Mouse (Mus musculus) heart, adult 2 months (tissue): ENCODE measurements at regions not wholly inside any gene's neighbourhood (a gene's known extent, or its start where the extent isn't known, plus 50 kb on each side); places are given as distances from the start of the nearest gene placed in this dataset.

Experiments
- DNase-seq, 2 experiments: peaks; one replicate each; pipeline ENCODE4 v3.0.0; 2021
- H3K27ac ChIP-seq: fragments of 200-600 bp; 2 replicates; pipeline ENCODE4 v1.8.1; 2022
- H3K27me3 ChIP-seq: fragments of 200-500 bp; 2 replicates; pipeline ENCODE4 v1.6.1; 2012; ENCODE audit warnings: mild to moderate bottlenecking, low read length, inconsistent platforms, mixed read lengths; ENCODE audit not compliant: control insufficient read depth, insufficient read depth
- H3K36me3 ChIP-seq: fragments of 200-500 bp; 2 replicates; pipeline ENCODE4 v1.6.1; 2012; ENCODE audit warnings: low read length, inconsistent platforms; ENCODE audit not compliant: control insufficient read depth, insufficient read depth
- H3K4me1 ChIP-seq: fragments of 200-500 bp; 2 replicates; pipeline ENCODE4 v1.6.1; 2011; ENCODE audit warnings: low read length; ENCODE audit not compliant: control insufficient read depth, insufficient read depth
- H3K4me3 ChIP-seq: fragments of 200-600 bp; 2 replicates; pipeline ENCODE4 v1.8.1; 2022
- H3K79me2 ChIP-seq: fragments of 200-500 bp; replicated peaks from 2 replicates; pipeline ENCODE4 v1.6.1; 2012; ENCODE audit warnings: mild to moderate bottlenecking, inconsistent platforms, low read length, moderate library complexity, mixed read lengths; ENCODE audit not compliant: control insufficient read depth, insufficient read depth
- H3K9ac ChIP-seq: fragments of 200-500 bp; 2 replicates; pipeline ENCODE4 v1.6.1; 2012; ENCODE audit warnings: low read depth, mild to moderate bottlenecking, control low read depth, inconsistent platforms, low read length, mixed read lengths
- CTCF ChIP-seq: fragments of 200-600 bp; IDR thresholded peaks from 2 replicates; pipeline ENCODE4 v1.8.1; 2022; ENCODE audit warnings: antibody characterized with exemption, mild to moderate bottlenecking, moderate library complexity
- EP300 ChIP-seq: fragments of 200-500 bp; IDR thresholded peaks from 2 replicates; pipeline ENCODE4 v1.6.1; 2011; ENCODE audit warnings: low read depth, low read length, control low read depth; ENCODE audit not compliant: insufficient read depth
- POLR2A ChIP-seq: fragments of 200-500 bp; IDR thresholded peaks from 2 replicates; pipeline ENCODE4 v1.6.1; 2011; ENCODE audit warnings: mild to moderate bottlenecking, low read depth, low read length, control low read depth; ENCODE audit not compliant: insufficient read depth
- WGBS: fragments of 180-500 bp; shearing (Covaris S2); methylation state at CpG from one replicate; pipeline ENCODE4 v1.1.7; 2018; 5-methylcytosine and 5-hydroxymethylcytosine counted together
- intact Hi-C: fragments of 180-260 bp; cut with DNase I; formaldehyde crosslinking; loops from one replicate; pipeline ENCODE4 v1.15.1; 2025

DNA sequence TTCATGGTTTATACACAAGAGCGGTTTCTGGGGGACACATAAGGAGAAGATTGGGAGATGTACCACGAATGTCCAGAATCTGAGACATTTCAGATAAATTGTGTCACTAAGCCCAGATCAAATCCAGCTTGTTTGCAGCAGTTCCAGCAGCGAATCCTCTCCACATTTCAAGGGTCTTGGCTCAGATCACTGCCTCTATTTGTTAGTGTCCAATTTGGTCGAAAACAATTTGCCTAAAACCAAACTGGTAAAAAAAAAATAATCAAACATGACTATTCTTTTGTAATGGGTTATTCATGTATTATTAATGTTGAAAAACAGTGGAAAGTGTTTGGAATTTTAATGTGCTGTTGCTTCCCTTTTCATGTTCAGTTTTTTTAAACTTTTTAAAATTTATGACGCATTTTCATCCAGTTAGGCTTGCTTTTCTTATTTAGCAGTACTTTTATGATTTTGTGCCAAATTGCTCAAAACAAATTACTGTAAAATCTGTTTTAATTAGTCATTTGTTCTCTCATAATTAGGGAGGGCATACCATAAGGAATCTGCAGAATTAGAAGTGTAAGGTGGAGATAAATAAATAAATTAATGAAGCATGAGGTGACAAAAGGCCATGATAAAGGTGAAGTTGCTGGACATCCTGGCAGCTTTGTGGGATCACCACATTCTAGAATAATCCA, 396.8 kb upstream of the Ptbp2 start:
- Histone ChIP-seq H3K27ac (no peak overlapping the region), H3K36me3 (no peaks in the 10 kb centered on the region), H3K27me3 (no peaks in the 10 kb centered on the region), H3K9ac (no peak overlapping the region), H3K79me2 (no peaks in the 10 kb centered on the region), H3K4me3 (no peak overlapping the region), H3K4me1 (no peaks in the 10 kb centered on the region)
- intact Hi-C loops = no loop called here
- 84% methylated on average over 5 of the region's 5 CpGs for WGBS
- DNase-seq = no peak
- TF ChIP-seq POLR2A = no peak
- TF ChIP-seq EP300 = no peak
- no peak for TF ChIP-seq CTCF

DNA sequence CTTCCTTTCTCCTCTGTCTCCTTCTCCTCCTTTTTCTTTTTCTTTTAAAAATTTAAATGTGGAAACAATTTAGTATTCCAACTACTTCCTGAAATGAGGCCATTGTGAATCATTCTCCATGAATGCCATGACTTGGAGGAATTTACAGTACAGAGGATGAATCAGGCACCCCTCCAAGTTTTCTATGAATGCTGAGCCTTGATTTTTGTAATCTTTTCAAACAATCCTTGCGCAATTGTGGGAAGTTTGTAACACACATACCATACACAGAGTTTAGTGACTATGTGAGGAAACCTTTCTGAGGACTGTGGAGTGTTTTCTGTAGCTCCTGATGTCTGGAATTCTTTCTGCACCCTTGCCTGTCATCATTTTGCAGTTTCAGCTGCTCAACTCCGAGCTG, 391.4 kb upstream of the Ptbp2 start:
- intact Hi-C loops = no loop called here
- WGBS = 34% methylated on average over 2 of the region's 2 CpGs
- Histone ChIP-seq H3K27me3 (no peaks in the 10 kb centered on the region), H3K27ac (no peak overlapping the region), H3K79me2 (no peaks in the 10 kb centered on the region), H3K36me3 (no peaks in the 10 kb centered on the region), H3K4me3 (no peak overlapping the region), H3K9ac (no peak overlapping the region), H3K4me1 (no peaks in the 10 kb centered on the region)
- DNase-seq = no peak
- no peak for TF ChIP-seq CTCF
- TF ChIP-seq POLR2A = no peak
- TF ChIP-seq EP300 = no peak
